Mouse (Mus musculus) CD4-positive, CD25-positive, alpha-beta regulatory T cell, adult 2 months (primary cell): ENCODE results near the gene Cluap1.

ENCODE experiments used
- DNase-seq: peaks from one replicate; pipeline ENCODE4 v3.0.0-alpha.2; 2012; ENCODE audit warnings: low read depth, low spot score

Gene Cluap1

DNA sequence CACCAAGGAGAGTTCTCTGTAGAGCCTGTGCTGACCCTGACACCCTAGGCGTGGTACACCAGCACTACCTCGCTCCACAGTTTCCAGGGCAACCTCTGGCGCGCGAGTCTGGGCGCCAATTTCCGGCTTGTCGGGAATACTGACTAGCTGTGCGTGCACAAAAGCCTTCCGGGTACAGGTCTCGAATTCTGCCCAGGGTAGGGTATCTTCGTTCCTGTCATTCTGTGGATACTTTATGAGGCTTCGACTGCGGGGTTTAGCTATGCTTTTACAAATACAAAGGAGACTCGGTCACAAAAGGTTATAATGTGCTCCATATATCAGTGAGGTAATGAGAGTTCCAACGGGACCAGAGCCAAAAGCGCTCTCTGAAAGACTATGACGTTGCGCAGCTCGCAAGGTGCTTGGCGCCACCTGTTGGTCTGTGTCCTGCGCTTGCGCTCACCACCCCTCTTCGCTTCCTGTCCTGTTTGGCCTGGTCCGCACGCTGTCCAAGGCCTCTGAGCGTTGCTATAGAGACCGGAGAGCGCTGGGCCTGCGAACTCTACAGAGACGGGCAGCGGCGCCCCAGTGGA, at the start of gene Cluap1, which contains the start of gene 1700037C18Rik:
TSS of gene Cluap1 (plus strand) at position 265 of the 575 bp plus-strand sequence.
TSS of gene 1700037C18Rik (minus strand) at position 153 of the 575 bp plus-strand sequence.
- DNase-seq = peak; percentile 91

- DNase-seq = no peak
Observed at GRCm38 (mm10) chr16:3859254-3859653, 49.3 kb upstream of the Cluap1 start.

DNA sequence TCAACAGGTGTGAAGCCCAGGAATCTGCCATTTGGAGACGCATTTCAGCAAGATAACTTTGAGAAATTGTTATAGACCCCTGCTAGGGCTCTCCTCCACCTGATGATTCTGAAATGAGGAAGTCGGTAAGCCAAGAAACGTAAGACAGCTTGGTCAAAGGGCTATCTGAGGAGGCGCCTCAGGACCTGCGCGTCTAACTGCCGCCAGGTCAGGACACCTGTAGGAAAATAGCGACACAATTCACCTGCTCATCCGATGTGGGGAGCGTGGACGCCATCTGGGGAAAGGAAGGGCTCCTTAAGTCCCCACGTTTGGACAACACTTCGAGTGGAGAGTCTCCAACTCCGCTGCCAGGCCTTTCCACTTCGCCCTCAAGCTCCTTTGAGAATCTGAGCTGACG, 36.8 kb upstream of the Cluap1 start:
- DNase-seq = no peak

- peak; percentile 94 for DNase-seq
Observed at GRCm38 (mm10) chr16:3872216-3873047, 36.2 kb upstream of the Cluap1 start, which contains the start of gene Naa60. Gene Naa60, plus strand, starts transcription at chr16:3872375.

- DNase-seq = no peak
Observed at GRCm38 (mm10) chr16:3876346-3876745, 32.3 kb upstream of the Cluap1 start.

DNA sequence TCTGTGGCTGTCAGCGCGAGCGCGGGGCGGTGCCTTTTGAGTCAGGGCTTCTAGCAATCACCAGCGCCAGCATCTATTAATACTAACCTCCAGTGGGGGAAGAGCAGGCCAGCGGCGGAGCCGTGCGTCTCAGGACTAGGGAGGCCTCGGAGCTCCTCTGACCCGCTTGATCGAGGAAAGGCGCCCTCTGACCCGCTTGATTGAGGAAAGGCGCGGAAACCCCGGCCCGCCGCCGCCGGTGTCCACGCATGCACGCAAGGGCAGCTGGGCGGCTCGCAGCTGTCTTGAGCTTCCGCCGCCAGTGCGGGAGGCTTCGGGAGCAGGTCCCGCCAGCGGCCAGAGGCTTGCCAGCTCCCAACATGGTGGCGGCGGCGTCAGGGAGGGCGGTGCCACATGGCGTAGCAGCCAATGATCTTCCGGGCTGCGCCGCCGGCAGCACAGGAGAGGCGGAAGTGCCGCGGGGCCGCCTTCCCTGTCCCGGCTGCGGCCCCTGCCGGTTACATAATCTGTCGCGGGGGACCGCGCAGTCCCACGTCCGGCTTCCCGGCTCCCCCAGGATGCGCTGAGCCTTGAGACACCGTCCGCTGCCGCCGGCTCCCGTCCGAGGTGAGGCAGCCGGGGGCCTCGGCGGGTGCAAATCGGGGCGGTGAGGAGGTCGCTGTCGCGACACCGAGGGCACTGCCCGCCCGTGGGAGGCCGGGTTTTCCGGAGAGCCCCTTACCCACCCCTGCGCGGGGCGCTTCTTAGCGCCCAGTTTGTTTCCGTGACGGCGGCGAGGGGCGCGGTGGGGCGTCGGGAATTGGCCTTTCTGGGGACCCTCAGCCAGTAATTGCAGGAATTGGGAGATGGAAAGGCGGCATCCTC, 24.2 kb upstream of the Cluap1 start, which contains the start of the genes Zfp597 and Gm20695:
TSS of gene Zfp597 (minus strand) at position 361 of the 864 bp plus-strand sequence.
TSS of gene Gm20695 (plus strand) at position 448 of the 864 bp plus-strand sequence.
- peak; percentile 96 for DNase-seq

- DNase-seq = no peak
Observed at GRCm38 (mm10) chr16:3885065-3885670, 23.4 kb upstream of the Cluap1 start.

DNA sequence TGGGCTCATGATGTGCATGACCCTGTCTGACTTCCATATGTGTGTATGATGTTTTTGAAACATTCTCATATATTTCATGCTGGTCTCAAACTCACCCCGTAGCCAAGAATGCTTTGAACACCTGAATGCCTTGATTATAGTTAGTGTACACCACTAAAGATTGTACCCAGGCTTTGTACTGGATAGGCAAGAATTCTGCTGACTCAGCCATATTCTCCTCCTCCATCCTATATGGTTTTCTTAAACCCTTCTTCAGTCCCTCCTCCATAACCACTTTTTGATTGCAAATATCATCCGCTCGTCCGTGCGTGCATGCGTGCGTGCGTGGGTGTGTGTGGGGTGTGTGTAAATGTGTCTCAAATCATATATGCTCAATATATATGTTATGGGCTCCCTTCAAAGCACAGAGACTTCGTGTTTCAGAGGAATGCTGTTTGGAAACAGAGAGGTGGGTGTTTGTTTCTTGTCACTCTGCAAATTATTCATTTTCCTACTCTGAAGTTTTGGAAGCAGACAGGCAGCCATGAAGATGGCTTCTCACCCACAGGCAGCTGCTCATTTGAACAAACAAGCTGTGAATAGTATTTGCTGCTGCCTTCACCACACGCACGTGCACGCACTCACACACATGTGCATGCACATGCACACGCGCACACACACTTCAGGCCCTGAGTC, 16.8 kb upstream of the Cluap1 start:
- no peak for DNase-seq

- DNase-seq = no peak
Observed at GRCm38 (mm10) chr16:3893739-3894138, 14.9 kb upstream of the Cluap1 start.

- peak; percentile 72 for DNase-seq
Observed at GRCm38 (mm10) chr16:3895173-3895792, 13.3 kb upstream of the Cluap1 start.

DNA sequence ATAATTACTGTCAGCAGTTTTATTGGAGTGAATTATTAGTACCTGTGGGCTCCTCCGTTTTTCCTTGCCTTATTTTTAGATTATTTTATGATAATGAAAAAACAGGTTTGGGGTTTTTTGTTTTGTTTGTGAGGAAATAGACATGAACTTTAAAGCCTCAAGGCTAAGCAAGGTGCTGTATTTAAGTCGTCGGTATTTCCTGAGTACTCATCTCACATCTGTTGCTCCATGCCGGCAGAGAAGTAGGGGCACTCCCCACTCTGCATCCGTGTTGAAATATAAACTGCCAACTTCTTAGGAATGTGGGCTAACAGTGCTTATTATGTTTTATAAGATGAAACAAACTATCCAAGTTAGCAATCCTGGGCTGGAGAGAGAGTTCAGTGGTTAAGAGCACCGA, 12.6 kb upstream of the Cluap1 start:
- DNase-seq = peak; percentile 25

DNA sequence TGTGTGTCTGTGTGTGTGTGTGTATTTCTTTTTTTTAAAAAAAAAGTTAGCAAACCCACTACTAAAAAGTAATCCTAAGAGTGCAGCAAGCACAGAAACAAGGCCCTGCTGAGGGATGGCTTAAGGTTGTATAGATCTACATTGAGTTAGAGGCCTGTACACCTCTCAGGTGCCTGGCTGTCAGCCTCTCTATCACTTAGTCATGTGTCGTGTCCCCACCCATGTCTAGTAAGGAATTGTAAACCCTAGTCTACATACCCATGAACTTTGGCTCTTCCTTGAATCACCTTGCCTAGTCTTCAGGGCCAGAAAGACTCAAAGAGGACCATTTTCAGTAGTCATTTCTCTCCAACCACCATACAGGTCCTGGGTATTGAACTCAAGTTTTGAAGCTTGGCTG, 12.0 kb upstream of the Cluap1 start:
- no peak for DNase-seq

- DNase-seq = peak; percentile 7
Observed at GRCm38 (mm10) chr16:3907471-3907870, 1.1 kb upstream of the Cluap1 start.

DNA sequence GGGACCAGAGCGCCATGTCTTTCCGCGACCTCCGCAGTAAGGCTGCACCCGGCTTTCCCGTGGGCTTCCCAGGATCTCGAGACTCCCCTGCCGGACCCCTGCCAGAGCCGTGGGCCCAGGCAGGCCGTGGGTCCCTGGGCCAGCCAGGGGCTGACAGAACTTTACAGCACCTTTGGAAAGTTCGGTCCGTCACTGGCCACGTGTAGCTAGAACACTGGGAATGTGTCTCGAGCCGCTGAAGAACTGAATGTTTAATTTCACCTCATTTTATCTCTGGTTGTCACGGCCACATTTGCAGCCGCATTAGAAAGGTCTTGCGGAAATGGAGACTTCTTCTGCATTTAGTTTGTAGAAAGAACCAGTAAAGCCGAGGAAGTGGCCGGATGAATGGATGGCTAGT, 517 bp downstream of the Cluap1 start:
- DNase-seq = no peak

GRCm38 (mm10) chr16:3920756-3921155, 12.2 kb downstream of the Cluap1 start:
- no peak for DNase-seq

- DNase-seq = no peak
Observed at GRCm38 (mm10) chr16:3923515-3923914, 14.9 kb downstream of the Cluap1 start.

DNA sequence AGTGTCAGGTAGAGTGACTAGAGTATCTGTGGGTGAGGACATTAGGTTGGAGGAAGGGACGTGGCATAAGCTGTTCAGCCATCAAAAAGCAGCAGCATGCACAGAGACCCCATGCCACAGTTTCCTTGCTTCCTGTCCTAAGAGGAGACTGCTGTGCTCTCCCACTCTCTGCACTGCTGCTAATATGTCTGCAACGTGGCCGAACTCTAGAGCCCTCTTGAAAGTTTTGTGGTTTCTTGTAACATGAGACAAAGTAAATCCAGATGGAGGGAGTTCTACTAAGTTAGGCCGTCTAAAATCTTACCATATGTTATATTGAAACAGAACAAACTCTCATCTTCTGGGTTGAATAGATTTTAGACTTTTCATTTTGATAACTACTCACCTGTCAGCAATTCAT, 15.4 kb downstream of the Cluap1 start:
- no peak for DNase-seq

- no peak for DNase-seq
Observed at GRCm38 (mm10) chr16:3928582-3928981, 20.0 kb downstream of the Cluap1 start.

DNA sequence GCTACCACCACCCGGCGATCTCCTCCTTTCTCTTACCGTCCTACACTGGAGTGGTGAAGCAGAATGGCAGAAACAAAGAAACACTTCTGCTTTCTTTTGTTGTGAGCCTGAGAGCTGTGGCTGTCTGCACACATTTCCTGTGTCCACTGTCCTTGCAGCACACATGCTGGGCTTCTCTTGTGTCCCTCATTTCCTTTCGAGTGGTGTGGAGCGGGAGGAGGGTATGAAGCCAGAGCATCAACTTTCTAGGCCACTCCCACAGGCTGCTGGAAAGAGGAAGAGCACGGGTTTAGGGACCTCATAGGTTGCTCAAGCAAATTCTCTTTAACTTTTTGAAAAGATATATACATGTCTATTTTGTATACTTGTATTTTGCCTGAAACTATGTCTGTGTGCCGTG, 20.6 kb downstream of the Cluap1 start:
- DNase-seq = no peak

DNA sequence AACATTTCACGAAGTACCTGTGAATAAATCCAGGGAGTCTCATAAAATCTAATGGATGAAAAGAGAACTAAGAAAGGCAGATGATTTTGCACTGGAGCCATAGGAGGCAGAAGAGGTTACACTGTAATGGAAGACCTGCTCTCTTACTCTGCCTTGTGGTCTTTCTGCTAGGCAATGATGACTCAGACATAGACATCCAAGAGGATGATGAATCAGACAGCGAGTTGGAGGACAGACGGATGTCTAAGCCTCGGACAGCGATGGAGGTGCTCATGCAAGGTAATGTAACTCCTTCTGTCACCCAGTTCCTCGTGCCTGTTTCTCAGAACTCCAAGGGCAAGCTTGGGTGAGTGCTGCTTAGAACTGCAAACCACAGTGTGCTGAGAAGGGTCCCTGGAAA, 24.9 kb downstream of the Cluap1 start:
- no peak for DNase-seq
